Mouse (Mus musculus): ENCODE measurements at regions not wholly inside any gene's neighbourhood (a gene's known extent, or its start where the extent isn't known, plus 50 kb on each side); places are given as distances from the start of the nearest gene placed in this dataset.

DNA sequence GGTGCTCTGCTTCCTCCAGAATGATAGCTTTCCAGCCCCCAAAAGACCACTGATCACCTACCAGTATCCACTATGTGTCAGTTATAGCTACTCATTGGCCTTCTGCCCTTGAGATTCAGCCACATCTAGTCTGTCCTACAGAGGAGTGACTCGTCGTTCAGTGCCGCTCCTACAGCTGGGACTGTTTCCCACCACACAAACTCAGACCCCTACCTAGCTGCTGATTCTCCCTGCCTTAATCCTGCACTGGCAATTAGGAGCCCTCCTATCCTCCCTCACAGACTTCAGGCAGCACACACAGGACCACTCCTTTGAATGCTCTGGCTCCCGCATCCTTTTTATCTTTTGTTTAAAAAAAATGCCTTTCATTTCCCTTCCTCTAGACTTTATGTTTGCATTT is 275.9 kb downstream of the Klf6 start:
- H3K27me3 ChIP-seq (ENCODE audit: control insufficient read depth, insufficient read depth, insufficient read length), result no peaks in the 10 kb centered on the region
- no peak for TF ChIP-seq REST (IDR thresholded peaks at IDR 0.05; ENCODE audit: insufficient read depth, insufficient read length)
- no peak for TF ChIP-seq MYOD1 (IDR thresholded peaks at IDR 0.05; ENCODE audit: control insufficient read depth in 1 of 3, insufficient read length in 2 of 3, low read depth in 2 of 3)
- TF ChIP-seq MAX (IDR thresholded peaks at IDR 0.05; ENCODE audit: low read depth), result no peak
- no peak for TF ChIP-seq TCF3 (IDR thresholded peaks at IDR 0.05; ENCODE audit: insufficient read length, low read depth)
- no peak for TF ChIP-seq TCF12 (IDR thresholded peaks at IDR 0.05; ENCODE audit: insufficient read depth, poor library complexity, severe bottlenecking)
- no peak for TF ChIP-seq MYOG (IDR thresholded peaks at IDR 0.05; ENCODE audit: control insufficient read depth in 1 of 3, insufficient read depth in 1 of 3, insufficient read length in 2 of 3, low read depth in 2 of 3)
- TF ChIP-seq USF1 (IDR thresholded peaks at IDR 0.05; ENCODE audit: low read depth), result no peak
- TF ChIP-seq POLR2A (IDR thresholded peaks at IDR 0.05; ENCODE audit: insufficient read length, low read depth), result no peak
- no peak for TF ChIP-seq CEBPB (IDR thresholded peaks at IDR 0.05; ENCODE audit: insufficient read depth, poor library complexity, severe bottlenecking)
- no peak for TF ChIP-seq E2F4 (IDR thresholded peaks at IDR 0.05; ENCODE audit: insufficient read depth)
- TF ChIP-seq POLR2AphosphoS2 (IDR thresholded peaks at IDR 0.05; ENCODE audit: insufficient read length, low read depth), result no peak
- no peak for TF ChIP-seq SRF (IDR thresholded peaks at IDR 0.05; ENCODE audit: control insufficient read depth, insufficient read length, low read depth)
- no peaks in the 10 kb centered on the region for H3K79me2 ChIP-seq (ENCODE audit: control insufficient read depth, insufficient read depth)
- H3K36me3 ChIP-seq (ENCODE audit: control insufficient read depth, insufficient read depth), result no peaks in the 10 kb centered on the region
- H3K4me3 ChIP-seq, result no peak overlapping the region
- no peak overlapping the region for H3ac ChIP-seq (ENCODE audit: control insufficient read depth, insufficient read length)
- no peak overlapping the region for H3K4me2 ChIP-seq (ENCODE audit: low read depth)

DNA sequence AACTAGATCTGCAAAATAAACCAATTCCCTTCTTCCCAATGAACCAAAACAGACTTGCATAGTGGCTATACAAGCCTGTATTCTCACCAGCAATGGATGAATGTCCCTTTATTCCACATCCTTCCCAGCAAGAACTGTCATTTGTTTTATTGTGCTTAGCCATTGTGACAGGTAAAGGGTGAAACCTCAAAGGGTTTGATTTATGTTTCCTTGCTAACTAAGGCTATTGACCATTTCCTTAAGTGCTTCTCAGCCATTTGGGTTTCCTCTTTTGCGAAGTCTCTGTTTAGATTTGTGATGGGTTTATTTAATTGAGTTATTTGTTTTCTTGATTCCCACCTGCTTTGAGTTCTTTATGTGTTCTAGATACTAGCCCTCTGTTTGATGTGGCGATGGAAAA is 281.5 kb downstream of the Klf6 start:
- no peaks in the 10 kb centered on the region for H3K79me2 ChIP-seq (ENCODE audit: control insufficient read depth, insufficient read depth)
- H3K27me3 ChIP-seq (ENCODE audit: control insufficient read depth, insufficient read depth, insufficient read length), result no peaks in the 10 kb centered on the region
- no peak for TF ChIP-seq MAX (IDR thresholded peaks at IDR 0.05; ENCODE audit: low read depth)
- no peak for TF ChIP-seq CEBPB (IDR thresholded peaks at IDR 0.05; ENCODE audit: insufficient read depth, poor library complexity, severe bottlenecking)
- TF ChIP-seq POLR2A (IDR thresholded peaks at IDR 0.05; ENCODE audit: insufficient read length, low read depth), result no peak
- TF ChIP-seq MYOG (IDR thresholded peaks at IDR 0.05; ENCODE audit: control insufficient read depth in 1 of 3, insufficient read depth in 1 of 3, insufficient read length in 2 of 3, low read depth in 2 of 3), result no peak
- TF ChIP-seq TCF3 (IDR thresholded peaks at IDR 0.05; ENCODE audit: insufficient read length, low read depth), result no peak
- TF ChIP-seq USF1 (IDR thresholded peaks at IDR 0.05; ENCODE audit: low read depth), result no peak
- TF ChIP-seq MYOD1 (IDR thresholded peaks at IDR 0.05; ENCODE audit: control insufficient read depth in 1 of 3, insufficient read length in 2 of 3, low read depth in 2 of 3), result no peak
- no peak for TF ChIP-seq E2F4 (IDR thresholded peaks at IDR 0.05; ENCODE audit: insufficient read depth)
- TF ChIP-seq POLR2AphosphoS2 (IDR thresholded peaks at IDR 0.05; ENCODE audit: insufficient read length, low read depth), result no peak
- TF ChIP-seq TCF12 (IDR thresholded peaks at IDR 0.05; ENCODE audit: insufficient read depth, poor library complexity, severe bottlenecking), result no peak
- no peak for TF ChIP-seq SRF (IDR thresholded peaks at IDR 0.05; ENCODE audit: control insufficient read depth, insufficient read length, low read depth)
- no peak for TF ChIP-seq REST (IDR thresholded peaks at IDR 0.05; ENCODE audit: insufficient read depth, insufficient read length)
- H3ac ChIP-seq (ENCODE audit: control insufficient read depth, insufficient read length), result no peak overlapping the region
- H3K4me2 ChIP-seq (ENCODE audit: low read depth), result no peak overlapping the region
- H3K4me3 ChIP-seq, result no peak overlapping the region
- no peaks in the 10 kb centered on the region for H3K36me3 ChIP-seq (ENCODE audit: control insufficient read depth, insufficient read depth)

DNA sequence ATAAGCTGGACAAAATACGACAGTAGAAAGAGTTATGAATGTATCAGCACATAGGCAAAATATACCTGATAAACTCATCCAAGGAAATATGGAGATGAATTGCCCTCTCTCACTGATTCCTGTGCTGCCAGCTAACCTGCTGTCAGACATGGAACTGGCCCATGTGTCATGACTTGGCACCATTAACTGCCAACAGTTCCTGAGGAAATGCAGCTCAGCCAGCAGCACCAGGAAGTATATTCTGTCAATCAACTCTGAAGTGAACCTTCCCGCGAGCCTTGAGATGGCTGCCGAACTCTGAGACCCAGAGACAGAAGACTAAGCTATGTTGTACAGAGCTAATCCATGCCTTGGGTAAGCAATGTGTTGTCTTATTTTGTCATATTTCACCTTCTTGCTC is 292.4 kb downstream of the Klf6 start:
- H3K4me3 ChIP-seq, result no peak overlapping the region
- no peak overlapping the region for H3K4me2 ChIP-seq (ENCODE audit: low read depth)
- TF ChIP-seq MYOG (IDR thresholded peaks at IDR 0.05; ENCODE audit: control insufficient read depth in 1 of 3, insufficient read depth in 1 of 3, insufficient read length in 2 of 3, low read depth in 2 of 3) (no peak), MAX (IDR thresholded peaks at IDR 0.05; ENCODE audit: low read depth) (no peak), MYOD1 (IDR thresholded peaks at IDR 0.05; ENCODE audit: control insufficient read depth in 1 of 3, insufficient read length in 2 of 3, low read depth in 2 of 3) (no peak), POLR2AphosphoS2 (IDR thresholded peaks at IDR 0.05; ENCODE audit: insufficient read length, low read depth) (no peak), USF1 (IDR thresholded peaks at IDR 0.05; ENCODE audit: low read depth) (no peak), TCF3 (IDR thresholded peaks at IDR 0.05; ENCODE audit: insufficient read length, low read depth) (no peak), SRF (IDR thresholded peaks at IDR 0.05; ENCODE audit: control insufficient read depth, insufficient read length, low read depth) (no peak), E2F4 (IDR thresholded peaks at IDR 0.05; ENCODE audit: insufficient read depth) (no peak), POLR2A (IDR thresholded peaks at IDR 0.05; ENCODE audit: insufficient read length, low read depth) (no peak), REST (IDR thresholded peaks at IDR 0.05; ENCODE audit: insufficient read depth, insufficient read length) (no peak), CEBPB (IDR thresholded peaks at IDR 0.05; ENCODE audit: insufficient read depth, poor library complexity, severe bottlenecking) (no peak), TCF12 (IDR thresholded peaks at IDR 0.05; ENCODE audit: insufficient read depth, poor library complexity, severe bottlenecking) (no peak)
- no peaks in the 10 kb centered on the region for H3K27me3 ChIP-seq (ENCODE audit: control insufficient read depth, insufficient read depth, insufficient read length)
- H3K79me2 ChIP-seq (ENCODE audit: control insufficient read depth, insufficient read depth), result no peaks in the 10 kb centered on the region
- H3K36me3 ChIP-seq (ENCODE audit: control insufficient read depth, insufficient read depth), result no peaks in the 10 kb centered on the region
- no peak overlapping the region for H3ac ChIP-seq (ENCODE audit: control insufficient read depth, insufficient read length)

DNA sequence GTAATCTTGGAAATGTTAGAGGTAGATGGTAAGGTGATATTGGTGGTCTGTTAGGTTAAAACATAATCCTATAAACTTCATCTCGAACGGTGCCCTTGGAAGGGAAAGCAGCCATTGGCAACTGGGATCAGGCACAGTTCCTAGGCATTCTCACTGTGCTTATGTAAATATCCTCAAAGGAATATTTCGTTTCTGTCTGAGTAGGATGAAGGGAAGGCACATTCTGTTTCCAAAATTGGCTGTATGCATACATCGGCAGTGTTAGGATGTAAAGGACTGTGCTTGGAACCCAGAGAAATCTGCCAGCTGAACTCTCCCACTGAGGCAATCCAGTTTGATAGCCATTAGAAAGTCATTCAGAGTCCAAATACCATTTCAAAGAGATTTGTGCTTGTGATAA is 294.9 kb downstream of the Klf6 start:
- Histone ChIP-seq H3K36me3 (ENCODE audit: control insufficient read depth, insufficient read depth) (no peaks in the 10 kb centered on the region), H3K4me3 (no peak overlapping the region), H3K79me2 (ENCODE audit: control insufficient read depth, insufficient read depth) (no peaks in the 10 kb centered on the region), H3K27me3 (ENCODE audit: control insufficient read depth, insufficient read depth, insufficient read length) (no peaks in the 10 kb centered on the region), H3ac (ENCODE audit: control insufficient read depth, insufficient read length) (no peak overlapping the region), H3K4me2 (ENCODE audit: low read depth) (no peak overlapping the region)
- TF ChIP-seq TCF3 (IDR thresholded peaks at IDR 0.05; ENCODE audit: insufficient read length, low read depth) (no peak), E2F4 (IDR thresholded peaks at IDR 0.05; ENCODE audit: insufficient read depth) (no peak), TCF12 (IDR thresholded peaks at IDR 0.05; ENCODE audit: insufficient read depth, poor library complexity, severe bottlenecking) (no peak), POLR2AphosphoS2 (IDR thresholded peaks at IDR 0.05; ENCODE audit: insufficient read length, low read depth) (no peak), POLR2A (IDR thresholded peaks at IDR 0.05; ENCODE audit: insufficient read length, low read depth) (no peak), REST (IDR thresholded peaks at IDR 0.05; ENCODE audit: insufficient read depth, insufficient read length) (no peak), CEBPB (IDR thresholded peaks at IDR 0.05; ENCODE audit: insufficient read depth, poor library complexity, severe bottlenecking) (no peak), USF1 (IDR thresholded peaks at IDR 0.05; ENCODE audit: low read depth) (no peak), MAX (IDR thresholded peaks at IDR 0.05; ENCODE audit: low read depth) (no peak), MYOD1 (IDR thresholded peaks at IDR 0.05; ENCODE audit: control insufficient read depth in 1 of 3, insufficient read length in 2 of 3, low read depth in 2 of 3) (no peak), MYOG (IDR thresholded peaks at IDR 0.05; ENCODE audit: control insufficient read depth in 1 of 3, insufficient read depth in 1 of 3, insufficient read length in 2 of 3, low read depth in 2 of 3) (no peak), SRF (IDR thresholded peaks at IDR 0.05; ENCODE audit: control insufficient read depth, insufficient read length, low read depth) (no peak)

All from myocyte (in vitro differentiated cells).